Mouse (Mus musculus): ENCODE data around the gene Foxo4.

The Foxo4 gene

GRCm38 (mm10) chrX:101253952-101254729, at the start of gene Foxo4:
Gene Foxo4, plus strand, starts transcription at chrX:101254528.
- peak; percentile 92 for DNase-seq

GRCm38 (mm10) chrX:101221834-101222795, 32.2 kb upstream of the Foxo4 start, which contains the start of gene Snx12:
Gene Snx12, minus strand, starts transcription at chrX:101222563.
- DNase-seq = peak; percentile 87

GRCm38 (mm10) chrX:101222796-101223162, 31.5 kb upstream of the Foxo4 start:
- DNase-seq = no peak

GRCm38 (mm10) chrX:101245011-101245410, 9.3 kb upstream of the Foxo4 start:
- no peak for DNase-seq

- peak; percentile 21 for DNase-seq
Observed at GRCm38 (mm10) chrX:101254740-101255139, 412 bp downstream of the Foxo4 start.

- DNase-seq = peak; percentile 44
Observed at GRCm38 (mm10) chrX:101256603-101257002, 2.3 kb downstream of the Foxo4 start.

- DNase-seq = no peak
Observed at GRCm38 (mm10) chrX:101260441-101261325, 6.4 kb downstream of the Foxo4 start.

- DNase-seq = no peak
Observed at GRCm38 (mm10) chrX:101263892-101264291, 9.6 kb downstream of the Foxo4 start, which contains the start of gene Gm614. Gene Gm614, minus strand, starts transcription at chrX:101263992.

GRCm38 (mm10) chrX:101266631-101267030, 12.3 kb downstream of the Foxo4 start:
- no peak for DNase-seq

GRCm38 (mm10) chrX:101268025-101268754, 13.9 kb downstream of the Foxo4 start, which contains the start of gene Il2rg:
Gene Il2rg, minus strand, starts transcription at chrX:101268255.
- no peak for DNase-seq

GRCm38 (mm10) chrX:101268755-101269124, 14.4 kb downstream of the Foxo4 start, which contains the start of gene Gm20489:
Gene Gm20489, minus strand, starts transcription at chrX:101269023.
- DNase-seq = no peak

- no peak for DNase-seq
Observed at GRCm38 (mm10) chrX:101273410-101273809, 19.1 kb downstream of the Foxo4 start.

- peak; percentile 95 for DNase-seq
Observed at GRCm38 (mm10) chrX:101273875-101274738, 19.8 kb downstream of the Foxo4 start, which contains the start of gene Med12. Gene Med12, plus strand, starts transcription at chrX:101274030.

GRCm38 (mm10) chrX:101282813-101283212, 28.5 kb downstream of the Foxo4 start:
- DNase-seq = no peak

GRCm38 (mm10) chrX:101285534-101285933, 31.2 kb downstream of the Foxo4 start:
- DNase-seq = peak; percentile 74

GRCm38 (mm10) chrX:101285953-101286670, 31.8 kb downstream of the Foxo4 start:
- no peak for DNase-seq

GRCm38 (mm10) chrX:101287543-101287942, 33.2 kb downstream of the Foxo4 start:
- no peak for DNase-seq

GRCm38 (mm10) chrX:101288432-101288831, 34.1 kb downstream of the Foxo4 start:
- no peak for DNase-seq

- DNase-seq = no peak
Observed at GRCm38 (mm10) chrX:101289037-101289436, 34.7 kb downstream of the Foxo4 start.

- DNase-seq = no peak
Observed at GRCm38 (mm10) chrX:101290111-101290510, 35.8 kb downstream of the Foxo4 start.
